18 mouse cellular contexts compared by ENCODE assay signal in the genomic region with DNA sequence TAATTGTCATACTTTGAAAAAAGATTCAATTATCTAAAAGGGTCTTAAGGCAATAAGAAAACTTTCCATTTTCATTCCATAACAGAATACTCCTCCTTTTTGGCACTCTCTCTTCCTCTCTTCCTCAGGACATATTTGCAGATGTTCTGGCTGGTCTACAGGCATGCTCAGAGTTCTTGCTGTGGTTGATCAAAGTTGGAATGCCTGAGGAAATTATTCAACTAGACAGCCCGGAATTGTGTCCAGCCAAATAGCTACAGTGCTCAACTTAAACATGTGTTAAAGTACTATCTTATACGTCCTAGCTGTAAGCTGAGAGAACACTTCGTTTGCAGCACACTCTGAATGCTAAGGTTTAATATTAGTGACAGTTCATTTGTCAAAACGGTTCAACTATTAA. TPM values are rescaled to one million over a fixed set of nuclear protein-coding genes. Genes with fewer than 3 reads are reported as not detected.
DNase-seq lines count a peak whose midpoint lies in the region; ATAC-seq lines count a peak whose summit lies in the region.
"Had no signal": no experiment of that assay in that cellular context is flagged by ENCODE, and none has a peak within 500 bp of the region (broad histone marks: within the 10 kb centered on the region; RNA-seq: fewer than 3 reads in every experiment).

No protein-coding gene starts in this region.

- ATAC-seq in embryonic facial prominence, embryonic 14.5 days (ENCODE audit: low read depth) = no peak
- ATAC-seq in lung, embryonic 15.5 days (ENCODE audit: borderline replicate concordance, extremely low read depth, low FRiP score, low TSS enrichment) = peak; percentile 86; the same call in 1 of the 2 replicates
- ATAC-seq: forebrain, embryonic 13.5 days; intestine, embryonic 16.5 days had no signal

- no peak overlapping the region for H3K9ac ChIP-seq in embryonic facial prominence, embryonic 14.5 days (ENCODE audit: low read depth, low read length)
- no peak overlapping the region for H3K9ac ChIP-seq in lung, embryonic 15.5 days
- H3K9ac ChIP-seq: forebrain, embryonic 13.5 days; heart, embryonic 12.5 days; hindbrain, embryonic 15.5 days; neural tube, embryonic 12.5 days had no signal

- no peak overlapping the region for H3K4me2 ChIP-seq in embryonic facial prominence, embryonic 14.5 days (ENCODE audit: low read depth, low read length)
- H3K4me2 ChIP-seq in lung, embryonic 15.5 days = no peak overlapping the region
- H3K4me2 ChIP-seq: forebrain, embryonic 13.5 days; heart, embryonic 12.5 days; hindbrain, embryonic 15.5 days; neural tube, embryonic 12.5 days had no signal

- no peaks in the 10 kb centered on the region for H3K4me1 ChIP-seq in embryonic facial prominence, embryonic 14.5 days (ENCODE audit: control insufficient read depth, insufficient read depth, low read length)
- no peaks in the 10 kb centered on the region for H3K4me1 ChIP-seq in embryonic facial prominence, embryonic 10.5 days
- H3K4me1 ChIP-seq in lung, embryonic 15.5 days = no peaks in the 10 kb centered on the region
- H3K4me1 ChIP-seq: forebrain, embryonic 13.5 days; heart, embryonic 12.5 days; hindbrain, embryonic 15.5 days; midbrain, embryonic 10.5 days; neural tube, embryonic 12.5 days had no signal

- peaks cover 14% of the 10 kb centered on the region for H3K36me3 ChIP-seq in embryonic facial prominence, embryonic 14.5 days (ENCODE audit: control insufficient read depth, insufficient read depth, low read length)
- H3K36me3 ChIP-seq in embryonic facial prominence, embryonic 10.5 days (replicated peaks) = peaks cover 21% of the 10 kb centered on the region
- peaks cover 10% of the 10 kb centered on the region; the same call in 1 of the 2 replicates for H3K36me3 ChIP-seq in lung, embryonic 15.5 days

- WGBS in embryonic facial prominence, embryonic 14.5 days = 47% methylated on average over 4 of the region's 4 CpGs
- 80% methylated on average over 4 of the region's 4 CpGs for WGBS in embryonic facial prominence, embryonic 10.5 days
- WGBS in lung, embryonic 15.5 days = 36% methylated on average over 4 of the region's 4 CpGs

- peak; percentile 75 for DNase-seq in embryonic facial prominence, embryonic 14.5 days (ENCODE audit: low spot score)
- no peak for DNase-seq in embryonic facial prominence, embryonic 10.5 days (ENCODE audit: low spot score)
- DNase-seq in lung, postnatal 4 days = no peak
- peak; percentile 7 for DNase-seq in forelimb bud, embryonic 11.5 days (ENCODE audit: low read depth, low spot score)
- DNase-seq in skeletal muscle tissue, adult 2 months (ENCODE audit: low read depth, low spot score) = peak; percentile 3
- DNase-seq in frontal cortex, postnatal 14 days (ENCODE audit: low spot score in 2 of 2) = no peak
- DNase-seq: adrenal gland, postnatal 14 days; cerebellum, adult 11-12 months; heart, postnatal 36 days; layer of hippocampus, postnatal 36 days; thymus, postnatal 14 days had no signal

- no peaks in the 10 kb centered on the region for H3K27me3 ChIP-seq in embryonic facial prominence, embryonic 14.5 days (replicated peaks; ENCODE audit: control insufficient read depth, insufficient read depth, low read length)
- no peaks in the 10 kb centered on the region for H3K27me3 ChIP-seq in embryonic facial prominence, embryonic 10.5 days (replicated peaks; ENCODE audit: low read depth, poor library complexity, severe bottlenecking)
- no peaks in the 10 kb centered on the region for H3K27me3 ChIP-seq in lung, embryonic 15.5 days
- H3K27me3 ChIP-seq: forebrain, embryonic 13.5 days; heart, embryonic 12.5 days; hindbrain, embryonic 15.5 days; neural tube, embryonic 12.5 days had no signal

- no peak overlapping the region for H3K27ac ChIP-seq in embryonic facial prominence, embryonic 14.5 days (replicated peaks; ENCODE audit: low read depth, low read length)
- H3K27ac ChIP-seq in embryonic facial prominence, embryonic 10.5 days (replicated peaks) = no peak overlapping the region
- no peak overlapping the region for H3K27ac ChIP-seq in lung, embryonic 15.5 days
- H3K27ac ChIP-seq: forebrain, embryonic 13.5 days; hindbrain, embryonic 15.5 days; midbrain, embryonic 10.5 days; neural tube, embryonic 12.5 days had no signal

- H3K9me3 ChIP-seq in embryonic facial prominence, embryonic 14.5 days (ENCODE audit: control insufficient read depth, low read length) = no peaks in the 10 kb centered on the region
- no peaks in the 10 kb centered on the region for H3K9me3 ChIP-seq in embryonic facial prominence, embryonic 10.5 days
- H3K9me3 ChIP-seq in lung, embryonic 15.5 days = no peaks in the 10 kb centered on the region
- H3K9me3 ChIP-seq: forebrain, embryonic 13.5 days; heart, embryonic 12.5 days; hindbrain, embryonic 15.5 days; midbrain, embryonic 10.5 days; neural tube, embryonic 12.5 days had no signal

- no peak overlapping the region for H3K4me3 ChIP-seq in embryonic facial prominence, embryonic 14.5 days (ENCODE audit: low read depth, low read length)
- no peak overlapping the region for H3K4me3 ChIP-seq in embryonic facial prominence, embryonic 10.5 days
- no peak overlapping the region for H3K4me3 ChIP-seq in lung, embryonic 15.5 days
- H3K4me3 ChIP-seq: forebrain, embryonic 13.5 days; heart, embryonic 12.5 days; hindbrain, embryonic 15.5 days; midbrain, embryonic 10.5 days; neural tube, embryonic 12.5 days had no signal

RNA-seq across cellular contexts. Expression of gene Tasp1, which starts 41.7 kb away (rescaled TPM):
- 19.9 and 24.4 TPM in 2 replicates for polyA plus RNA-seq in embryonic facial prominence, embryonic 14.5 days (2014; fragmentation: Nextera tagmentation; extraction: Ambion mirVana)
- polyA plus RNA-seq in embryonic facial prominence, embryonic 10.5 days (2016; fragmentation: Nextera tagmentation; extraction: Ambion mirVana) = 18.5 and 20.7 TPM in 2 replicates
- polyA plus RNA-seq in lung, embryonic 15.5 days (2015; fragmentation: Nextera tagmentation; extraction: Ambion mirVana) = 23.9 and 25.1 TPM in 2 replicates

Comparison
In these comparisons a context has a peak if more than half of its experiments do, and no peak if none do; other contexts are left out.
1. DNase-seq: peak in embryonic facial prominence, embryonic 14.5 days (single experiment), forelimb bud, embryonic 11.5 days (single experiment) and skeletal muscle tissue, adult 2 months (single experiment); none in embryonic facial prominence, embryonic 10.5 days (single experiment), lung, postnatal 4 days (0 of 2) and frontal cortex, postnatal 14 days (0 of 2).